Mouse (Mus musculus) myocyte (in vitro differentiated cells): ENCODE measurements around the gene Sycp3. TPM values are rescaled to one million over a fixed set of nuclear protein-coding genes. Genes with fewer than 3 reads are reported as not detected.
"Not testable (repeated sequence)": the region's sequence is repeated elsewhere in the genome, so short reads cannot be mapped to it uniquely, and the experiment has no call there.

Experiments
- H3K27me3 ChIP-seq: one replicate; pipeline ENCODE4 v1.6.1; 2011; ENCODE audit not compliant: control insufficient read depth, insufficient read depth, insufficient read length
- H3K36me3 ChIP-seq: one replicate; pipeline ENCODE4 v1.6.1; 2011; ENCODE audit not compliant: control insufficient read depth, insufficient read depth
- H3K4me2 ChIP-seq: one replicate; pipeline ENCODE4 v1.6.1; 2011; ENCODE audit warnings: low read depth, control low read depth
- H3K4me3 ChIP-seq: one replicate; pipeline ENCODE4 v1.5.1; 2011; ENCODE audit warnings: mild to moderate bottlenecking, control low read depth, moderate library complexity
- H3K79me2 ChIP-seq: one replicate; pipeline ENCODE4 v1.6.1; 2011; ENCODE audit not compliant: control insufficient read depth, insufficient read depth
- H3ac ChIP-seq: one replicate; pipeline ENCODE4 v1.6.1; 2011; ENCODE audit not compliant: control insufficient read depth, insufficient read length
- CEBPB ChIP-seq: IDR thresholded peaks from 2 replicates; pipeline ENCODE4 v1.6.1; 2011; ENCODE audit warnings: mild to moderate bottlenecking, moderate library complexity; ENCODE audit not compliant: poor library complexity, insufficient read depth, severe bottlenecking
- E2F4 ChIP-seq: IDR thresholded peaks from one replicate; pipeline ENCODE4 v1.6.1; 2011; ENCODE audit warnings: mild to moderate bottlenecking, control low read depth, moderate library complexity; ENCODE audit not compliant: insufficient read depth
- MAX ChIP-seq: IDR thresholded peaks from one replicate; pipeline ENCODE4 v1.6.1; 2011; ENCODE audit warnings: low read depth, mild to moderate bottlenecking, control low read depth
- MYOD1 ChIP-seq, 3 experiments: IDR thresholded peaks; one replicate each; pipeline ENCODE4 v1.6.1; 2011; ENCODE audit warnings: control low read depth in 2 of 3, low read depth in 2 of 3, mild to moderate bottlenecking in 2 of 3, moderate library complexity in 1 of 3; ENCODE audit not compliant: insufficient read length in 2 of 3, control insufficient read depth in 1 of 3
- MYOG ChIP-seq, 3 experiments: IDR thresholded peaks; one replicate each; pipeline ENCODE4 v1.6.1; 2011; ENCODE audit warnings: control low read depth in 2 of 3, low read depth in 2 of 3, mild to moderate bottlenecking in 2 of 3; ENCODE audit not compliant: insufficient read length in 2 of 3, control insufficient read depth in 1 of 3, insufficient read depth in 1 of 3
- POLR2A ChIP-seq: IDR thresholded peaks from one replicate; pipeline ENCODE4 v1.6.1; 2011; ENCODE audit warnings: low read depth, mild to moderate bottlenecking, control low read depth, moderate library complexity; ENCODE audit not compliant: insufficient read length
- POLR2AphosphoS2 ChIP-seq: IDR thresholded peaks from one replicate; pipeline ENCODE4 v1.6.1; 2011; ENCODE audit warnings: low read depth, control low read depth; ENCODE audit not compliant: insufficient read length
- REST ChIP-seq: IDR thresholded peaks from one replicate; pipeline ENCODE4 v1.6.1; 2011; ENCODE audit warnings: mild to moderate bottlenecking, control low read depth, moderate library complexity; ENCODE audit not compliant: insufficient read depth, insufficient read length
- SRF ChIP-seq: IDR thresholded peaks from one replicate; pipeline ENCODE4 v1.6.1; 2011; ENCODE audit warnings: low read depth; ENCODE audit not compliant: control insufficient read depth, insufficient read length
- TCF12 ChIP-seq: IDR thresholded peaks from one replicate; pipeline ENCODE4 v1.6.1; 2011; ENCODE audit warnings: mild to moderate bottlenecking, control low read depth; ENCODE audit not compliant: poor library complexity, insufficient read depth, severe bottlenecking
- TCF3 ChIP-seq: IDR thresholded peaks from one replicate; pipeline ENCODE4 v1.6.1; 2011; ENCODE audit warnings: low read depth, control low read depth; ENCODE audit not compliant: insufficient read length
- USF1 ChIP-seq: IDR thresholded peaks from one replicate; pipeline ENCODE4 v1.6.1; 2011; ENCODE audit warnings: low read depth, mild to moderate bottlenecking, control low read depth, moderate library complexity
- polyA plus RNA-seq: library from polyadenylated mRNA; unstranded; fragments of >200 nt; fragmentation: generic; extraction: Trizol; gene quantifications from one replicate; pipeline ENCODE4 v1.2.1, GENCODE M21; 2012; ENCODE audit warnings: missing spikeins

The Sycp3 gene
- polyA plus RNA-seq, 1 experiment: not detected

DNA sequence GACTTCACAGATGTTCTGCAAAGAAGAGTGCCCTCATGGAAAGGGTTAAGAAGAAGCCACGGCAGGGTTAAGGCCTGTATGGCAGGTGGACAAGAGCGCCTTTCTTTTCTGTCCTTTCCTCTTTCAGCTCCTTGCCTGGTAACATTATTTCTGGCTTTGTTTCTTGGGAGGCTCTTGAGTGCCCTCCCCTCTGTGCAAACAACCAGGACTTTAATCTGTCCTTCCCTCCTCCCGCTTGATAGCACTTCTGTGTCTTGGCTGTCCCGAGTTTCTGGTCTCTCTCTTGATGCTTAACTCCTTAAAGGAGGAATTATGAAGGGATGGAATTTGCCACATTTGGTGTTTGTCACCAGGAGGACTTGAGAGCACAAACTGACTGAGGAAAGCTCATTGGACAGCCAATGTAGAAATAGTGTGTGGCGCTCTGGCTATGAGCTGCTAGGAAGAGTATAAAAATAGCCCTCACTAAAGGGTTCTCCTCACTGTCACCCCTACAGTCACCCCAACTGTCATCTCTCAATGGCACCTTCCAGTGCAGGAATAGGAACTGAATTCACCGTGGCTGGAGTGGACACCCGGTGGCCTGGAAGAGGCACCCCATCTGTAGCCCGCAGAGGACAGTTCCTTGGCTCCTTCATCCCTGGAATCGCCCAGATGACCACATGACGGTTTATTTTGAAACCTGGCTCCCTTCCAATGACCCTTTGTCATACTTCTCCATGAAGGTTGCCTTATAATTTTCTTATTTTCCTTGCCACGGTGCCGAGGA, 51.3 kb downstream of the Sycp3 start:
- no peaks in the 10 kb centered on the region for H3K27me3 ChIP-seq
- no peaks in the 10 kb centered on the region for H3K36me3 ChIP-seq
- no peak overlapping the region for H3ac ChIP-seq
- no peak overlapping the region for H3K4me2 ChIP-seq
- TF ChIP-seq TCF12 (no peak), SRF (no peak), REST (no peak), TCF3 (no peak), MYOD1 (IDR thresholded peaks at IDR 0.05; ENCODE audit: control insufficient read depth in 1 of 3, insufficient read length in 2 of 3, low read depth in 2 of 3) (no peak), E2F4 (no peak), MAX (no peak), POLR2AphosphoS2 (no peak), POLR2A (no peak), USF1 (no peak), MYOG (IDR thresholded peaks at IDR 0.05; ENCODE audit: control insufficient read depth in 1 of 3, insufficient read depth in 1 of 3, insufficient read length in 2 of 3, low read depth in 2 of 3) (no peak), CEBPB (no peak)
- no peak overlapping the region for H3K4me3 ChIP-seq
- H3K79me2 ChIP-seq: no peaks in the 10 kb centered on the region

GRCm38 (mm10) chr10:88511355-88511754, 52.0 kb downstream of the Sycp3 start:
- no peak overlapping the region for H3K4me3 ChIP-seq
- H3K4me2 ChIP-seq: no peak overlapping the region
- H3K79me2 ChIP-seq: no peaks in the 10 kb centered on the region
- TF ChIP-seq POLR2AphosphoS2 (no peak), SRF (no peak), CEBPB (no peak), MYOG (IDR thresholded peaks at IDR 0.05; ENCODE audit: control insufficient read depth in 1 of 3, insufficient read depth in 1 of 3, insufficient read length in 2 of 3, low read depth in 2 of 3) (no peak), POLR2A (no peak), MAX (no peak), TCF3 (no peak), TCF12 (no peak), MYOD1 (IDR thresholded peaks at IDR 0.05; ENCODE audit: control insufficient read depth in 1 of 3, insufficient read length in 2 of 3, low read depth in 2 of 3) (no peak), USF1 (no peak), REST (no peak), E2F4 (no peak)
- no peak overlapping the region for H3ac ChIP-seq
- H3K36me3 ChIP-seq: no peaks in the 10 kb centered on the region
- H3K27me3 ChIP-seq: no peaks in the 10 kb centered on the region

GRCm38 (mm10) chr10:88513574-88514135, 54.3 kb downstream of the Sycp3 start:
- Histone ChIP-seq H3K27me3 (no peaks in the 10 kb centered on the region), H3K4me2 (no peak overlapping the region), H3ac (no peak overlapping the region), H3K79me2 (no peaks in the 10 kb centered on the region), H3K4me3 (no peak overlapping the region), H3K36me3 (no peaks in the 10 kb centered on the region)
- TF ChIP-seq SRF: no peak
- TF ChIP-seq POLR2A: no peak
- no peak for TF ChIP-seq TCF3
- TF ChIP-seq USF1: no peak
- no peak for TF ChIP-seq MYOD1 (IDR thresholded peaks at IDR 0.05; ENCODE audit: control insufficient read depth in 1 of 3, insufficient read length in 2 of 3, low read depth in 2 of 3)
- no peak for TF ChIP-seq E2F4
- no peak for TF ChIP-seq CEBPB
- no peak for TF ChIP-seq MAX
- no peak for TF ChIP-seq MYOG (IDR thresholded peaks at IDR 0.05; ENCODE audit: control insufficient read depth in 1 of 3, insufficient read depth in 1 of 3, insufficient read length in 2 of 3, low read depth in 2 of 3)
- TF ChIP-seq REST: no peak
- no peak for TF ChIP-seq POLR2AphosphoS2
- TF ChIP-seq TCF12: no peak

DNA sequence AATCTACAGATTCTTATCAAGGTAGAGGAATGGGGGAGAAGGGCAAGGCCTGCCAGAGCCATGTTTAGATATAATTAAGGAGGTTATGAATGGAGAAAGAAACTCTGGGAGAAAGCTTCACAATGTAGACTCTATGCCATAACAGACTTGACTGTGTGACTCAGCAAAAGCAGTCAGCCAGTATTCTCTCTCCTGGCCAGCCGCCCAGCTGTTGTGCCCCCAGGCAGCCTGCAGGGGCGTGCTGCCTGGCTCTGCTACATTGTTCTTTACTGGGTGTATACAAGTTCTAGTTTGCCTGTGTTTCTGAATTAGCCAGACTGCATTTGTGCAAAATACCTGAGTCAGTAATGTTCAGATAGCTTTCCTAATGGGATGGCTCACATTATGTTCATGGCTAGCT, 55.1 kb downstream of the Sycp3 start:
- Histone ChIP-seq H3K27me3 (no peaks in the 10 kb centered on the region), H3K79me2 (no peaks in the 10 kb centered on the region), H3K36me3 (no peaks in the 10 kb centered on the region), H3K4me3 (no peak overlapping the region), H3K4me2 (no peak overlapping the region), H3ac (no peak overlapping the region)
- TF ChIP-seq MYOD1 (IDR thresholded peaks at IDR 0.05; ENCODE audit: control insufficient read depth in 1 of 3, insufficient read length in 2 of 3, low read depth in 2 of 3) (peak in 1 of 3 experiments; percentile 33), MYOG (IDR thresholded peaks at IDR 0.05; ENCODE audit: control insufficient read depth in 1 of 3, insufficient read depth in 1 of 3, insufficient read length in 2 of 3, low read depth in 2 of 3) (peak in 2 of 3 experiments; percentile 19 to 51), CEBPB (no peak), SRF (no peak), TCF3 (no peak)

GRCm38 (mm10) chr10:88515049-88515448, 55.7 kb downstream of the Sycp3 start:
- H3K4me3 ChIP-seq: not testable (repeated sequence)

More at GRCm38 (mm10) chr10:88515049-88515448, 55.7 kb downstream of the Sycp3 start:
- H3K79me2 ChIP-seq, H3K4me2 ChIP-seq, H3K27me3 ChIP-seq, H3ac ChIP-seq, H3K36me3 ChIP-seq: not testable (repeated sequence)
